Mouse (Mus musculus) lung, embryonic 16.5 days (tissue): Measurements from ENCODE around the gene Tmem247. TPM values are rescaled to one million over a fixed set of nuclear protein-coding genes. Genes with fewer than 3 reads are reported as not detected.

Experiments
- ATAC-seq: fragments of 200-750 bp; cut with Nextera tagmentation; 2 replicates; pipeline ENCODE4 v1.8.0; 2017; ENCODE audit warnings: low read depth, mild to moderate bottlenecking, moderate library complexity
- H3K27ac ChIP-seq: fragments of 300-500 bp; sonication (generic); 2 replicates; pipeline ENCODE4 v1.5.1; 2014; ENCODE audit warnings: mild to moderate bottlenecking, control low read depth, low read length
- H3K27me3 ChIP-seq: fragments of 300-500 bp; sonication (generic); 2 replicates; pipeline ENCODE4 v1.6.1; 2014; ENCODE audit warnings: low read depth, low read length, mixed read lengths; ENCODE audit not compliant: control insufficient read depth, insufficient read depth
- H3K36me3 ChIP-seq: fragments of 300-500 bp; sonication (generic); 2 replicates; pipeline ENCODE4 v1.6.1; 2014; ENCODE audit warnings: low read length; ENCODE audit not compliant: control insufficient read depth, insufficient read depth
- H3K4me1 ChIP-seq: fragments of 300-500 bp; sonication (generic); replicated peaks from 2 replicates; pipeline ENCODE4 v1.6.1; 2014; ENCODE audit warnings: low read length, mixed read lengths; ENCODE audit not compliant: control insufficient read depth, insufficient read depth
- H3K4me2 ChIP-seq: fragments of 300-500 bp; sonication (generic); 2 replicates; pipeline ENCODE4 v1.6.1; 2014; ENCODE audit warnings: low read depth, low read length, control low read depth
- H3K4me3 ChIP-seq: fragments of 300-500 bp; sonication (generic); 2 replicates; pipeline ENCODE4 v1.5.1; 2014; ENCODE audit warnings: mild to moderate bottlenecking, low read length, control low read depth
- H3K9ac ChIP-seq: fragments of 300-500 bp; sonication (generic); 2 replicates; pipeline ENCODE4 v1.6.1; 2014; ENCODE audit warnings: low read length, control low read depth
- H3K9me3 ChIP-seq: fragments of 300-500 bp; sonication (generic); 2 replicates; pipeline ENCODE4 v1.6.1; 2016; ENCODE audit warnings: low read length; ENCODE audit not compliant: control insufficient read depth
- WGBS: fragments of 180-500 bp; shearing (Covaris S2); extraction: QIAGEN DNeasy Blood & Tissue Kit; methylation state at CpG from one replicate; pipeline ENCODE4 v1.1.7; 2014; 5-methylcytosine and 5-hydroxymethylcytosine counted together
- polyA plus RNA-seq: library from polyadenylated mRNA; unstranded; fragments of >200 nt; fragmentation: Nextera tagmentation; extraction: Ambion mirVana; gene quantifications from 2 replicates; pipeline ENCODE4 v1.2.1, GENCODE M21; 2015

The Tmem247 gene
- polyA plus RNA-seq, 1 experiment from 2014 or later, result not detected

GRCm38 (mm10) chr17:86947840-86948796, 31.0 kb downstream of the Tmem247 start, which contains the start of gene Atp6v1e2:
TSS of gene Atp6v1e2 (minus strand) at chr17:86947897.
- no peak within 1 kb of the TSS for H3K4me3 ChIP-seq
- no peak within 1 kb of the TSS for H3K27ac ChIP-seq
- H3K4me2 ChIP-seq, result no peak within 1 kb of the TSS
- no peak for ATAC-seq
- no peaks in the 10 kb centered on the region for H3K9me3 ChIP-seq
- 80% methylated on average over 28 of the region's 28 CpGs for WGBS
- no peak within 1 kb of the TSS for H3K9ac ChIP-seq
- no peaks in the 10 kb centered on the region; the same call in 1 of the 2 replicates for H3K4me1 ChIP-seq
- no peaks in the 10 kb centered on the region for H3K27me3 ChIP-seq
- H3K36me3 ChIP-seq, result no peaks in the 10 kb centered on the region

- no peaks in the 10 kb centered on the region for H3K27me3 ChIP-seq
- H3K4me1 ChIP-seq, result no peaks in the 10 kb centered on the region; the same call in 1 of the 2 replicates
- H3K27ac ChIP-seq, result no peak overlapping the region
- H3K4me2 ChIP-seq, result no peak overlapping the region
- H3K9ac ChIP-seq, result no peak overlapping the region
- ATAC-seq, result no peak
- H3K4me3 ChIP-seq, result no peak overlapping the region
- WGBS, result 63% methylated on average over 6 of the region's 6 CpGs
- no peaks in the 10 kb centered on the region for H3K9me3 ChIP-seq
- no peaks in the 10 kb centered on the region for H3K36me3 ChIP-seq
Observed at GRCm38 (mm10) chr17:86948801-86949200, 31.7 kb downstream of the Tmem247 start.

- H3K27ac ChIP-seq, result no peak overlapping the region
- H3K36me3 ChIP-seq, result no peaks in the 10 kb centered on the region
- no peaks in the 10 kb centered on the region for H3K9me3 ChIP-seq
- H3K9ac ChIP-seq, result no peak overlapping the region
- H3K4me3 ChIP-seq, result no peak overlapping the region
- no peak for ATAC-seq
- H3K4me1 ChIP-seq, result peaks cover 23% of the 10 kb centered on the region
- H3K4me2 ChIP-seq, result no peak overlapping the region
- WGBS, result 76% methylated on average over 5 of the region's 5 CpGs
- no peaks in the 10 kb centered on the region for H3K27me3 ChIP-seq
Observed at GRCm38 (mm10) chr17:86957239-86957638, 40.1 kb downstream of the Tmem247 start.

- H3K36me3 ChIP-seq, result no peaks in the 10 kb centered on the region
- WGBS, result 70% methylated on average over 14 of the region's 14 CpGs
- H3K4me3 ChIP-seq, result no peak overlapping the region
- no peak overlapping the region for H3K27ac ChIP-seq
- peaks cover 24% of the 10 kb centered on the region for H3K4me1 ChIP-seq
- H3K4me2 ChIP-seq, result no peak overlapping the region
- ATAC-seq, result no peak
- no peaks in the 10 kb centered on the region for H3K27me3 ChIP-seq
- no peak overlapping the region for H3K9ac ChIP-seq
- no peaks in the 10 kb centered on the region for H3K9me3 ChIP-seq
Observed at GRCm38 (mm10) chr17:86957968-86958367, 40.8 kb downstream of the Tmem247 start.

GRCm38 (mm10) chr17:86961301-86961841, 44.2 kb downstream of the Tmem247 start:
- no peaks in the 10 kb centered on the region for H3K9me3 ChIP-seq
- no peaks in the 10 kb centered on the region for H3K36me3 ChIP-seq
- no peak overlapping the region for H3K27ac ChIP-seq
- 50% methylated on average over 8 of the region's 8 CpGs for WGBS
- H3K27me3 ChIP-seq, result no peaks in the 10 kb centered on the region
- no peak overlapping the region for H3K9ac ChIP-seq
- no peak for ATAC-seq
- H3K4me3 ChIP-seq, result no peak overlapping the region
- H3K4me2 ChIP-seq, result peak overlapping the region; percentile 83; the same call in 1 of the 2 replicates
- peaks cover 38% of the 10 kb centered on the region for H3K4me1 ChIP-seq

- Histone ChIP-seq H3K4me2 (peak overlapping the region; percentile 83), H3K9me3 (no peaks in the 10 kb centered on the region), H3K27ac (peak overlapping the region; percentile 89), H3K4me1 (peaks cover 38% of the 10 kb centered on the region), H3K9ac (peak overlapping the region; percentile 90), H3K27me3 (no peaks in the 10 kb centered on the region), H3K4me3 (peak overlapping the region; percentile 82), H3K36me3 (no peaks in the 10 kb centered on the region)
- WGBS, result under 1% methylated on average over 24 of the region's 24 CpGs
- ATAC-seq, result peak; percentile 65
Observed at GRCm38 (mm10) chr17:86962297-86962893, 45.2 kb downstream of the Tmem247 start.

- Histone ChIP-seq H3K27ac (peak within 1 kb of the TSS; percentile 89), H3K9me3 (no peaks in the 10 kb centered on the region), H3K27me3 (no peaks in the 10 kb centered on the region), H3K9ac (peak within 1 kb of the TSS; percentile 90), H3K4me1 (peaks cover 38% of the 10 kb centered on the region), H3K36me3 (no peaks in the 10 kb centered on the region), H3K4me3 (peak within 1 kb of the TSS; percentile 82), H3K4me2 (peak within 1 kb of the TSS; percentile 83)
- 1% methylated on average over 49 of the region's 86 CpGs for WGBS
- peak; percentile 91 for ATAC-seq
Observed at GRCm38 (mm10) chr17:86962894-86963585, 45.9 kb downstream of the Tmem247 start, which contains the start of gene Rhoq. TSS of gene Rhoq (plus strand) at chr17:86963082.

- H3K4me2 ChIP-seq, result peak overlapping the region; percentile 83
- ATAC-seq, result peak; percentile 12
- no peaks in the 10 kb centered on the region for H3K27me3 ChIP-seq
- H3K4me1 ChIP-seq, result peaks cover 38% of the 10 kb centered on the region
- under 1% methylated on average over 22 of the region's 26 CpGs for WGBS
- H3K9ac ChIP-seq, result peak overlapping the region; percentile 90
- H3K9me3 ChIP-seq, result no peaks in the 10 kb centered on the region
- no peaks in the 10 kb centered on the region; the same call in 1 of the 2 replicates for H3K36me3 ChIP-seq
- H3K4me3 ChIP-seq, result peak overlapping the region; percentile 82
- peak overlapping the region; percentile 89 for H3K27ac ChIP-seq
Observed at GRCm38 (mm10) chr17:86963586-86963902, 46.4 kb downstream of the Tmem247 start.
